Mouse (Mus musculus) E14TG2a.4 (cell line): ENCODE data around the gene Sdsl.

Experiments
- CTCF ChIP-seq: conservative IDR thresholded peaks from 2 replicates; pipeline ENCODE4 v1.5.1; 2014; ENCODE audit warnings: low read length
- NANOG ChIP-seq: IDR thresholded peaks from 2 replicates; pipeline ENCODE4 v1.6.1; 2014; ENCODE audit warnings: borderline replicate concordance, low read length, mixed read lengths
- POU5F1 ChIP-seq: IDR thresholded peaks from 2 replicates; pipeline ENCODE4 v1.6.1; 2014; ENCODE audit warnings: low read length, borderline replicate concordance

DNA sequence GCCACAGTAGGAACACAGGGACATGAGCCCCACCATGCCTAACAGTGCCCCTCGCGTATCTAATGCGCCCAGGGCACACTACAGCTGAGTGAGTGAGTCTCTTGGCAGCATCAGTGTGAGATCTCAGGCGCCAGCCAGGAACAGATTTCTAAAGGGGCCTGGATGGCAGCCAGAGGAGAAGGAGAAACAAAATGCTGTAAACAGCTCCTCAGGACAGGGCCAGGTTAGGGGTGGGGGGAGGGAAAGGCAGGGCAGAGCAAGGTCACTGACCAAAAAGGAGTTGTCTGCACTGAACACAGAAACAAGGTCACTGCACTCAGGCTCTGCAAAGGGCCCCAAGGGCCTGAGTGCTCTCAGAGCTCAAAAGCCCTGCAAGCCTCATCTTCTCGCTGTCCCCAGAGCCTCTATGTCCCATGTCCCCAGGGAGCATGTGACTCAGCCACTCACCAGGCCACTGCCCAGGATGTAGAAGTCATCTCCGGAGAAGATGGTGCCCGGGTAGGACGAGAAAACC lies 18.1 kb upstream of the Sdsl start:
- TF ChIP-seq CTCF (no peak), NANOG (no peak), POU5F1 (no peak)
